Mouse (Mus musculus) monocyte, adult 5-6 weeks (primary cell): ENCODE results near the gene S100b. TPM values are rescaled to one million over a fixed set of nuclear protein-coding genes. Genes with fewer than 3 reads are reported as not detected.

ENCODE experiments used
- ATAC-seq: fragments of 153-309, 156-312 bp; replicated peaks from 2 replicates; pipeline ENCODE4 v1.8.0; 2017; ENCODE audit warnings: mild to moderate bottlenecking; ENCODE audit not compliant: low TSS enrichment, insufficient number of reproducible peaks, severe bottlenecking, poor library complexity, low FRiP score
- total RNA-seq: library from RNA; stranded (forward); fragments of 200-1000, 200-491, 200-594 nt; gene quantifications from 3 replicates; pipeline ENCODE4 v1.2.3, GENCODE M21; 2017

The S100b gene
- total RNA-seq, 1 experiment from 2014 or later, result not detected

DNA sequence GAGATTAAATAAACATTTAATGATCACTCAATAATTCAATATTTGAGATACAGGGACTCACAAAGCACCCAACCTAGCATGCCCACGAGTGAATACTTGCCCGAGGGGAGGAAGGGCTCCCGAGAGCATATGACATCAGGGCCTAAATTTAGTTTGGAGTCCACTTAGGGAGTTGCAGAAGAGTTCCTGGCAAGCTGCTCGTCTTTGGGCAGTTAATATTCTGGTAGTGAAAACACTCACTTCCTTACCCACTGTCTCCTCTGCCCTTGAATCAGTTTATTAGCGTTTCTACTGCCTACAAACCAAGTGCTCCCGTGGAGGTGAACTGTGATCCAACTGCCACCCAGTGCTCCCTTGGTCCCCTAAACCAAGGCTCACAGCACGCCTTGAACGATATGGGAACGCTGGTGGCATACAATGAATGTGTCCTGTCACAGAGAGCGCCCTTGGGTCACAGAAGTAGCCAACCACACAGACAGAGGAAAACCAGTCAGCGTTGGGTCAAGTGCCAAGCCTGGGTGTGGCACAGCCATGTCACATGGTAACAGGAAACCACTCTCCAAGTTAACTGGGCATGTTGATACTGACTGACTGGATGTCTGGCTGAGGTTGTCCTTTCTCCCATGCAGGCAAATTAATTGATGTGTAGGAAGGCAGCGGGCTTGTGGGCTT, 4.2 kb downstream of the S100b start:
- peak; percentile 74 for ATAC-seq

DNA sequence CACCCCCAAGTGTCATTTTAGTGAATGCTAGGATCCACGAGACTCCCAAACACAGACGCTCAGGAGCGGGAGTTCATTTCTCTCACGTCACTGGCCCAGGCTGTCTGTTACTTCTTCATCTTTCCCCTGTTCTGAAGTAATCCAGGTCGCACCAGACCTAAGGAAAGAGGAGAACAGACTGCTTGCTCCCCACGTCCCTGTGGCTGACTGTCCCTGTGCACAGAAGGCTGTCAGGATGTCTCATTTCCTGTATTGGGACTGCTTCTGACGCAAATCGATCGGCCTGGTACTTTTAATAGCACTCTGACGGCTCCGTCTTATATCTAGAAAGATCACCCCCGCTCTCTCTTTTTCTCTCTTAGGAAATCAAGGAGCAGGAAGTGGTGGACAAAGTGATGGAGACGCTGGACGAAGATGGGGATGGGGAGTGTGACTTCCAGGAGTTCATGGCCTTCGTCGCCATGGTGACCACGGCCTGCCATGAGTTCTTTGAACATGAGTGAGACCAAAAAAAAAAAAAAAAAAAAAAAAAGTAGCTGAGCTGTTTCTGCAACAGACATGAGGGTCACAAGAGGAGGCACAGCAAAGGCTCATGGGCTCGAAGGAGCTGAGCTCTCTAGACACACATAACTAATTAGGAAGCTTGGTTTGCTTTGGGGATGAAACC, 6.0 kb downstream of the S100b start:
- ATAC-seq, result no peak

DNA sequence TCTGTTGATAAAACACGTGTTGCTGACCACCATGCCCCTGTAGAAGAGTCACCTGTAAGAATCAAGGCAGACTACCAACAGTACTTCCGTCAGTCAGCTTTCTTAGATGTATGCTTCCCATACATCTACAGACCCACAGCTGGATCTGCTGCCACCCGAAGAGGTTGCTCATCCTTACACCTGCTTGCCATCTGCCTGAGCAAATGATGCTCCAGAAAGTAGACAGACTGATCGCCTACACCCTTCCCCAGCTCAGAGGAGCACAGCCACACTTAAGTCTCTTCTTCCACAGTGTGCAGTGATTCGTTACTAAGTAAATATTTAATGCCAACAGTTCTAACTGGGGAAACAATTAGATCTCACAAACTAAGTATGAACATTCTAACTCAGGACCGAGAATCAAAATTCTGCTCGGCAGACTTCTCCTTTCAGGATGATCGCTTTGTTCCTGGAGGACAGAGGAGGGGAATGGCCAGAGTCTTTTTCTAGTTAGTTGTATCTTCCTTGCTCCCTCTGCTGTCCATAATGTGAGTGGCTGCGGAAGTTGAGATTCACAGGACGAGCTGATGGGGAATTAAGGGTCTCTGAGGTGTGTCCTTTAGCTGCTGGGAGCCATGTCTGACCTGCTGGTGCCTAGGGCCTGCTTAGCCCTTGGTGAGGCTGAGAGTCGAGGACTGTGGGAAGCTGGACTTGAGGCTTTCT, 6.9 kb downstream of the S100b start:
- no peak for ATAC-seq

DNA sequence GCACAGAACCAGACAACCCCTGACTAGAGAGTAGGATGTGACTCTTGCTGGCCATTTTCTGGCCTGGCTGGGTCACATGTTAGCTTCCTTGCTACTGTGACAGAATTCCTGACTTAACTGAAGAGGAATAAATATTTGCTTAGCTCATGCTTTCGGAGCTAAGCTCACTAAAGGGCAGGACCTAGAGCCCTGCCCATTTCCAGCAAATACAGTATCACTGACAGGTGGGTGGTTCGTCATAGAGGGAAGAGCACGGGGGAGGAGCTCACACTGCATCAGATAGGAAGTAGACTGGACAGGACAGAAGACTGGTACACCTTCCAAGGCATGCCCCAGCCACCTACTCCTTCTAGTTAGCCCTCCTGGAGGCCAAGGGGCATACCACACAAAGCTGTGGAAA, 7.8 kb downstream of the S100b start:
- ATAC-seq, result no peak

DNA sequence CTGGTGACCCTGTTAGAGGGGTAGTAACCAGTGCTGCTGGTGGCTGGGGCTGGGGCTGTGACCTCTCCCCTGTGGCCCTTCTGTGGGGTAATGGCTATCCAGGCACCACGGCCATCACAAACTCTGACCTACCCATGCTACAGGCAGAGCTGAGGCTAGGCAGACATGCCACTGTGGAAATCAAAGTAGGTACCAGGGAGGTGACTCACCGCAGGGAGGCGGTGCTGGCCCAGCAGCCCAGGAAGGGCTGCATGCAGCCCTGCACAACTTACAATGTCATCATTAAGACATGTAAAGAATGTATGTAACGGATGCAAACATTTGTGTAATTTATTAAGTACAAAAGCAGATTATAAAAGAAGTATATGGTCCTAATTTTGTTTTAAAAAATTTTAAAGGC, 8.8 kb downstream of the S100b start:
- ATAC-seq, result no peak

DNA sequence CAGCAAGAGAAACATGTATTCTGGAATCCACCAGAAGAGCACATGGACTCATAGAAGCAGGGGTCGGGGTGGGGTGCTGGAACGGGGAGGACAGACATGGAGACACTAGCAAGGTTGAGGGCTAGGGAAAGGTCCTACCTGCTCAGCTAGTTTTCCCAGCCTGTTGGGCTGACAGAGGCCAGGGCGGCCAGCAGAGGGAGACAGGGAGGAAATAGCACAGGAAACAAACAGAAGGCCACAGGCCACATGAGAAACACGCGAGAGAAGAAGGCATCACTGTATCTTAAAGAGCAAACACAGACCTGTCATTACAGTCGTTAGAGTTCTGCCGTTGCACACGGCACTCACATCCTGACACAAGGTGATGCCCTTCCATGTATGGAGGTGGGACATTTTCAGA, 17.6 kb downstream of the S100b start:
- ATAC-seq, result 0 out of 2 replicates have a peak, but pooled peaks have one; percentile 40

DNA sequence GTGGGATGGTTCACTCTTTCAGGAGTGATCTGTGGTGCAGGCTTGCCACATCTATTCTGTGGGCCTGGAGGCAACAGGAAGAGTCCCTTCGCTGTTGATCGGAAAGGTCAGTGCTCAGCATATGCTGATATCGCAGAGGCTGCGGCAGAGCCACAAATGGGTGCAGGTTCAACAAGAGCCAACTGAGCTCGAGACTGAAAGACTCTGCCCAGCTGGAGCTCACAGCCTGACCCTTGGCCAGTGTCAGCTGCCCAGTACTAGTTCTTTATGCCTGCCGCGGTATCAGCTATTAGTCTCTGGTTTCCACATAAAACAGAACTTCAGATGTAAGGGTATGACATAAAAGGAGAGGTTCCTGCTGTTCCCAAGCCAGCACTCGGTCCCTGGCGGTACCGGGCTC, 21.6 kb downstream of the S100b start:
- no peak for ATAC-seq

DNA sequence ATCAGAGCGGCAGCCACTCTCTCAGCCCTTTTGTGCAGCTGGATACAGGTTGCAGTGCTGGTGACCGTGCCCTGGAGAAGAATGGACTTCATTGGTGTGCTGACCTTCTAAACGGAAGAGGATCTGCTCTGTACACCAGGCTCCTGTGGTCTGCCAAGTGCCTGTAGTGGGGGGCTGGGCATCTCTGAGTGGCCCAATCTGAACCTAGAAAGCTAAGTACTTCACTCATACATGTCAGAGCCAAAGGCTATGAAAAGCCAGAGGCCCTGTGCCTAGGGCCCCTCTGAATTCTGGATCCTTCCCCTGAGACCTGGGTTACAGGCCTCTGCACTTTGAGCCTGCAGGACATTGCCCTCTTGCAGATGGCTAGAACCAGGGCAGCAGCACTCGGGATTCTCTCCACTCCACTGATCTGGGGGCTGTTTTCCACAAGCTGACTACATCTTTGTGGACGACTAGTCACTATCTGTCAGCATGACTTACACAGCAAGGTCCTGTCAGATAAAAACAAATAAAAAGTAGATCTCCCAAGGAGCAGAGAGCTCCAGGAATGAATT, 25.0 kb downstream of the S100b start:
- ATAC-seq, result no peak

DNA sequence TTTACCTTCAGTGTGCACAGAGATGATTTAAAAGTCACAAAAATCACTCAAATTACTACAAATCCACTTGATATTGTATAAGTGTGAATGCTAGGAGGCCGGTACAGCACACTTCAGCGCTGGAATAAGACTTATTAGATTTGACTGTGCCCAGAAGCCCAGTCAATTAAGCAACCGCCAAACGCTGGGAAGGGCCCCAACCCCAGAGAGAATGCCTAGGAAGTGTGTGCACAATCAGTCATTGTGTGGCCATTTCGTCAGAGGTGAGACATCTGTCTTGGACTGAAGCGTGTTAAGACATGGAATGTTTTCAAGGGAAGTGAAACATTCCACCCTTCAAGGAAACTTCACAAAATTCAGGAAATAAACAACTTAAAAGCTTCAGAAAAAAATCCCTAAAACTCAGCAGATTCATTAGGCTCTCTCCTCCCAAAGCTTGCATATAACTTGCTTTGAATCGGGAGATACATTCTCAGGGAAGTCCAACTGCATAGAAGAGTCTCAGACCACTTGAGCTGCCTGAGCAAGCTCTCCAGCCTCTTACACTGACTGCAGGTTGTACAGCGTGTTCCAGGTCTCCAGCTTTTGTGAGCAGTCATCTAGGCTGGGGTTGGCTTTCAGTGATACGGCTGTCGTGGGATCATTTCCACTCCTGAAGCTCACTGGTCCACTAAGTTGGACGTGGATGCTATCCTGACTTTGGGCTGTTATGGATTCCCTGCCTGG, 34.8 kb downstream of the S100b start:
- no peak for ATAC-seq

DNA sequence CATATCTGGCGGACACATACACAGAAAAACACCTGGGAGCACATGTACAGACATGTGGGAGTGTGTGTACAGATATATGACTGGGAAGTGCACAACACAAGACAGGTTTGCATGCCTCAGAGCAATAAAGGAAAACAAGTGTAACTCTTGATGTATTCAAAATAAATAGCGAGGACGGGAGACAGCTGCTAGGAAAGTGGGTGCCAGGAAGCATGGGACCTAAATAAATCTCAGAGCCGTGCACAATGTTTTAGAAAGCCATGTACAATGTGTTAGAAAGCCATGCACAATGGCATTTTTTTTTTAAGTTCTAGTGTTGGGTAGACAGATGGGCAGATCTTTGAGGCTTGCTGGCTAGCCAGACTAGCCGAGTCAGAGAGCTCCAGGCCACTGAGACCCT, 35.4 kb downstream of the S100b start:
- ATAC-seq, result no peak

DNA sequence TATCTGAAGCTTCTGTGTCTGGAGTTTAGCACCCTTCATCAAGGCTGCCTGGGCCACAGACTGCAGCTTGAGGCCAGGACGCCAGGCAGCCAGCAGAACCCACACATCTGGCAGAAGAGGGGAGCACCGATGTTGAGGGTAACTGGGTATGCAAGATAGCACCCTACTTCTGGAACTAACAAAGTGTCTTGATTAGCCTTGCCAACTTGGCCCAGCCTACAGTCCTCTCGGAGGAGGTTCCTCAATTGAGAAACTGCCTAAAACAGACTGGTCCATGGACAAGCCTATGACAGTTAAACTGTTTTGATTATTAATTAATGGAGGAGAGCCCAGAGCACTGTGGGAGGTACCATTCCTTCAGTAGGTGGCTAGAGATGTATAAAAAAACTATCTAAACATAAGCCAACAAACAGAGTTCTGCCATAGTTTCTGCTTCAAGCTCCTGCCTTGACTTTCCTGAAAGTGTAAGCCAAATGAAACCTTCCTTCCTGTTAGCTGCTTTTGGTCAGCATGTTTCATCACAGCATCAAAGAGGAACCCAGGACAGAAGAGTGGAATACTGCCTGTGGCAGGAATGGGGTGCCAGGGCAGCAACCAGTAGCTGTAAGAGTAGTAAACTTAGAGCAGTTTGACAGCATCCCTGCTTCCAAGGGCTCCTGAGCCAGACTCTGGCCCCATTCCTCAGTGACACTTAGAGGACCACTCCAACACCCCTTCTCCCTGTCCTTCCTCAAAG, 36.5 kb downstream of the S100b start:
- ATAC-seq, result no peak

DNA sequence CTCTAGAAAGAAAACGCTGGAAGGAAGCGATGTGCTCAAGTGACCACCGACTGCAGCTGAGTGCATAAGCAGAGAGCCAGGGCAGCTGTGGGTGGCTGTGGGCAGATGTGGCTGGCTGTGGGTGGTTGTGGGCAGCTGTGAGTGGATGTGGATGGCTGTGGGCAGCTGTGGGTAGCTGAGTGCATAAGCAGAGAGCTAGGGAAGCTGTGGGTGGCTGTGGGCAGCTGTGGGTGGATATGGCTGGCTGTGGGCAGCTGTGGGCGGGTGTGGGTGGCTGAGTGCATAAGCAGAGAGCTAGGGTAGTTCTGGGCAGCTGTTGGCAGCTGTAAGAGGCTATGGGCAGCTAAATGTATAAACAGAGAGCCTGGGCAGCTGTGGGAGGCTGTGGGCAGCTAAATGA, 39.6 kb downstream of the S100b start:
- ATAC-seq, result no peak

DNA sequence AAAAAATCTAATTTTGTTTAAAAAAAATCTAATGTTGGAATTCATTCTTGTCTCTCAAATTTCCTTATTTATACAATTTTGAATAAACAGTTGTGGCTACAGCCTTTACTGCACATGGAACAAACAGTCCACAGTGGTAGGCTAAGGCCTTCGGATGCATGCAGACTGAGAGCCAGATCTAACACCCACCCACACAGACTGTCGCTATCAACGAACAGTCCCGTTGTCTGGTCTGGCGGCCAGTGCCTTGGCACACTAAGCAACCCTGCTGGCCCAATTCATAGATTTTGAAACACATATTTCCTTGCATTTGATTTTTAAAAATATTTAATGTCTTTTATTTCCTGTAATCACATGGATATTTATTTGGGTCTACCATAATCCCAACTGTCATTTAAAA, 46.5 kb downstream of the S100b start:
- ATAC-seq, result no peak

DNA sequence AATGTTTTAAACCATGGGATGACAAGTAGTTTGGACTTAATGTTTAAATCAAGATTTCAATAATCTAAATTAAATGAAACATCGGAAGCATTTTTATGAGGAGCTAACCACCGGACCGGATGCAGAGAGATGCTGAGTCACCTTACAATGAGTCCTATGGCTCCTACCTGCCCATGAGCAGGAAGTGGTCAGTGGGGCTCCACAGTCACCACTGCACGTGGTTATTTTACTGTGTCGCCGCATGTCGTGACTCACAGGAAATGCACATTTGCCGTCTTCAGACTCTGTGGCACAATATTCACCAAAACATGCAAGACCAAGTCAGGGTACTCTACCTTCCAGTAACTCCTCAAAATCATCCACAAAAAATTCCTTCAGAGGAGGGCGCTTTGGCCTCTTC, 53.1 kb downstream of the S100b start:
- ATAC-seq, result peak; percentile 53

Other genes starting within 250 kb of the S100b start
- gene Zfp280b, start 221.2 kb upstream of the S100b start, total RNA-seq, result 4.8 to 11.1 TPM (median 10.7 TPM) in 3 replicates
- gene Slc5a4b, start 142.9 kb upstream of the S100b start, total RNA-seq, result not detected in 3 replicates
- not detected in 3 replicates for gene Slc5a4a, start 106.4 kb upstream of the S100b start, total RNA-seq
- gene Prmt2, start 16.0 kb upstream of the S100b start, total RNA-seq, result 4.3 to 12.5 TPM (median 5.0 TPM) in 3 replicates
- gene Dip2a, start 91.4 kb downstream of the S100b start, total RNA-seq, result 5.5 to 8.2 TPM (median 6.8 TPM) in 3 replicates
- 23.2 to 90.2 TPM (median 54.9 TPM) in 3 replicates for gene AC141477.1, start 186.6 kb downstream of the S100b start, total RNA-seq
- gene Pcnt, start 188.9 kb downstream of the S100b start, total RNA-seq, result 36.3 to 48.3 TPM (median 40.0 TPM) in 3 replicates
- gene 2610028H24Rik, start 195.2 kb downstream of the S100b start, total RNA-seq, result not detected in 3 replicates
- 56.0 to 77.8 TPM (median 72.0 TPM) in 3 replicates for gene Mcm3ap, start 215.1 kb downstream of the S100b start, total RNA-seq
- 2.2 to 4.7 TPM (median 2.4 TPM) in 3 replicates for gene Ybey, start 215.3 kb downstream of the S100b start, total RNA-seq